Mouse (Mus musculus): Measurements from ENCODE around the gene Vmn2r14. TPM values are rescaled to one million over a fixed set of nuclear protein-coding genes. Genes with fewer than 3 reads are reported as not detected.

Gene Vmn2r14
- polyA plus RNA-seq (2014; fragmentation: Illumina TruSeq; extraction: RNeasy Lipid Tissue Mini Kit (QIAGEN cat#74804); ENCODE audit: low read depth, low replicate concordance), result not detected

DNA sequence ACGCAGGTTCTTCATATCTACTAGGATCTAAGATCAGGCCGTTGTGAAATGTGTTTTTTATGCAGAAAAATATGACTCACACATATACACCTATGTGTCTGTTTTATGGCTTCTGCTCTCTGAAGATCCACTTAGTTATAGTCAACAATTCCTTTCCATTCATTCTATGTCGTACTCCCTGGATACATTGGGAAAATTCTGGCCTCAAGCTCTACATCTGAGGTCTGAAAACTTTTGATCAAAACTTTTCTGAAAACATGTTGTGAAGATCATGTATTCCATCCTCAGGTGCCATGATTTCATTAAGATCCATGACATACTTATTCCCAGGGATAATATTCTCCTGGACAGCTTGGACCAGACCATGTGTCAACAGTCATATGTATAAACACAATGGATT, at the start of gene Vmn2r14:
Gene Vmn2r14 (minus strand): TSS at position 101 of the 400 bp plus-strand sequence.

DNA sequence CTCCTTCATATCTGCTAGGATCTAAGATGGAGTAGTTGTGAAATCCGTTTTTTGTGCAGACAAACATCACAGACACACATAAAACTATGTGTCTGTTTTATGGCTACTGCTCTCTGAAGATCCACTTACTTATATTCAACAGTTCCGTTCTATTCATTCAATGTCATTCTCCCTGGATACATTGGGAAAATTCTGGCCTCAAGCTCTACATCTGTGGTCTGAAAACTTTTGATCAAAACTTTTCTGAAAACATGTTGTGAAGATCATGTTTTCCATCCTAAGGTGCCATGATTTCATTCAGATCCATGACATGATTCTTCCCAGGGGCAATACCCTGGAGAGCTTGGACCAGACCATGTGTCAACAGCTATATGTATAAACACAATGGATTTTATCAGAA, 32.4 kb downstream of the Vmn2r14 start, which contains the start of gene Vmn2r13:
Gene Vmn2r13 (minus strand): TSS at position 101 of the 400 bp plus-strand sequence.

Other genes with a start within 250 kb of the Vmn2r14 start
- gene Vmn2r10, start 218.2 kb downstream of the Vmn2r14 start, polyA plus RNA-seq (2014; fragmentation: Illumina TruSeq; extraction: RNeasy Lipid Tissue Mini Kit (QIAGEN cat#74804); ENCODE audit: low read depth, low replicate concordance), result not detected
- not detected for gene Vmn2r11, start 165.1 kb downstream of the Vmn2r14 start, polyA plus RNA-seq (2014; fragmentation: Illumina TruSeq; extraction: RNeasy Lipid Tissue Mini Kit (QIAGEN cat#74804); ENCODE audit: low read depth, low replicate concordance)
- gene Vmn2r12, start 126.8 kb downstream of the Vmn2r14 start, polyA plus RNA-seq (2014; fragmentation: Illumina TruSeq; extraction: RNeasy Lipid Tissue Mini Kit (QIAGEN cat#74804); ENCODE audit: low read depth, low replicate concordance), result not detected
- gene Vmn2r13, start 32.5 kb downstream of the Vmn2r14 start, polyA plus RNA-seq (2014; fragmentation: Illumina TruSeq; extraction: RNeasy Lipid Tissue Mini Kit (QIAGEN cat#74804); ENCODE audit: low read depth, low replicate concordance), result not detected
- not detected for gene Vmn2r15, start 72.9 kb upstream of the Vmn2r14 start, polyA plus RNA-seq (2014; fragmentation: Illumina TruSeq; extraction: RNeasy Lipid Tissue Mini Kit (QIAGEN cat#74804); ENCODE audit: low read depth, low replicate concordance)
- gene Vmn2r16, start 105.5 kb upstream of the Vmn2r14 start, polyA plus RNA-seq (2014; fragmentation: Illumina TruSeq; extraction: RNeasy Lipid Tissue Mini Kit (QIAGEN cat#74804); ENCODE audit: low read depth, low replicate concordance), result not detected
- gene Vmn2r17, start 195.0 kb upstream of the Vmn2r14 start, polyA plus RNA-seq (2014; fragmentation: Illumina TruSeq; extraction: RNeasy Lipid Tissue Mini Kit (QIAGEN cat#74804); ENCODE audit: low read depth, low replicate concordance), result not detected